Mouse (Mus musculus): ENCODE data around the gene Lcn9.
"Not testable (repeated sequence)": the region's sequence is repeated elsewhere in the genome, so short reads cannot be mapped to it uniquely, and the experiment has no call there.

Lcn9 gene

GRCm38 (mm10) chr2:25822806-25823205, at the start of gene Lcn9:
TSS of gene Lcn9 (plus strand) at chr2:25823153.
- DNase-seq (ENCODE audit: low spot score): no peak

DNA sequence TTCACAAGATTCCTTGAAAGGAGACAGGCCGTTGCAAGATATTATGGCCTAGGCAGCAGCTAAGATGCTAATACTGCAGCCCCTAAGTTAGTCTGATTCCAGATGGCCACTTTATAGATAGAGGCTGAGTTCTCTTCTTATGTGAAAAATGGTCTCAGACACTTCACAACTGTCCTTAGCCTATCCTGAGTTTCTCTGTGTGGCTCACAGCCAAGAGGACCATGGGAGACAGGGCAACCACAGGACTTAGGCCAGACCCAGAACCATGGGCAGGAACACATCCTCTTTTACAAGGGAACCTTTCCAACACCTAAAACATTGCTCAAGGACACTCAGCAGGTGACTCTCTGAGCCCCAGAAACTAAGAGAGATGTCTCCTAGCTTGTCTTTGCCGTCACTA, 49.4 kb upstream of the Lcn9 start:
- DNase-seq (ENCODE audit: low spot score): no peak

- no peak for DNase-seq (ENCODE audit: low spot score)
Observed at GRCm38 (mm10) chr2:25774640-25775039, 48.3 kb upstream of the Lcn9 start.

GRCm38 (mm10) chr2:25775991-25776390, 47.0 kb upstream of the Lcn9 start:
- DNase-seq (ENCODE audit: low spot score): no peak

- DNase-seq (ENCODE audit: low spot score): no peak
Observed at GRCm38 (mm10) chr2:25776717-25777116, 46.2 kb upstream of the Lcn9 start, which contains the start of gene Lcn11. TSS of gene Lcn11 (plus strand) at chr2:25777017.

DNA sequence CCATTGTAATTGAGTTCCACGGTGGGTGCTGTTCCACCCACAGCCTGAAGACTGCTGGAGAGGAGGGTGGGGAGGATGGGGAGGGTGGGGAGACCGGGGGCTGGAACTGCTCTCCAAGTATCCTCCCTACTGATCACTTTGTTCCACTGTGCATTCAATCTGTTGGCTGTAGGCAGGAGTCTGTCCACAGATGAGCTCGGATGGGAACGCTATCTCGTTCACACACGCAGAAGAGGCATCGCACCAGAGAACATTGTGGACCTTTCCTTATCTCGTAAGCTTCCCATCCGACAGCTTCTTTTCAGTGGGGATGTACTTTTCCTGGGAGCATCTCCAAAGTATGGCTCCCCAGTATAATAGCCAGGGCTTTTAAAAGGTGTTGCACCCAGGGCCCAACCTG, 43.9 kb upstream of the Lcn9 start:
- no peak for DNase-seq (ENCODE audit: low spot score)

- DNase-seq (ENCODE audit: low spot score): no peak
Observed at GRCm38 (mm10) chr2:25780921-25781320, 42.0 kb upstream of the Lcn9 start.

DNA sequence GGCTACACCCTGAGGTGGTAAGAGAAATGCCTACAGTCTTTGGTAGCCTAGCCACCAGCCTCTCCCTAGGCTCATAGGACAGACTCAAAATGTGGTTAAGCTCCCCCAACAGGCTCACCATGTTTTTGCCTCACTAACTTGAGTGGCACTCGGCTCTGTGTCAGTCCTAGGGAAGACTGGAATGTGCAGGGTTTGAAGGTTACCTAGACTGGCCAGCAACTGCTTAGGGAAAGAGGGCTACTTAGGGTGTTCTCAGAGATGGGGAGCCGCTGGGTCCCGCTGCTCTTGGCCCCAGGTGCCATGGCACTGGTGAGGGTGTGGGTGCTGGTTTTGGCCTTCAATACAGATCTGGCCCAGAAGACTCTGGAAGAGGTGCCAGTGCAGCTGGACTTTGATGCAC, 41.0 kb upstream of the Lcn9 start, which contains the start of gene Gm13539:
Gene Gm13539, plus strand, starts transcription at position 301 of the 400 bp plus-strand sequence.
- no peak for DNase-seq (ENCODE audit: low spot score)

- DNase-seq (ENCODE audit: low spot score): no peak
Observed at GRCm38 (mm10) chr2:25785573-25786322, 37.2 kb upstream of the Lcn9 start.

DNA sequence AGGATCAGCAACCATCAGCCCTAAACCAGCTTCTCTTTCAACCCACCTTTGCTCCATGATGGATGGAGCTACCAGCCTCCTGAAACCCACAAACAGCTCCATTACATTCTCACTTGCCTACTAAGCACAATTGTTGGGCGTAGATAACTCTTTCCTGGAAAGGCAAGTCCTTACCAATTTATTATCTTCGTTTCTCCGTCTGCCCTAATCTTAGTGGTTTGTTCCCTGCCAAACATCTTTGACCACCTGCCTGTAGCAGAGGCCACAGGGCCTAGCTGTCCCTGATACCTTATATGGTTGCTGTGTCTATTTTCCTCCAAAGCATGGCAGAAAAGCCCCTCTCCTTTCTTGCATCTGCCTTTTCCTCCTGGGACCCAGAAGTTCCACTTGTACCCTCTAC, 33.9 kb upstream of the Lcn9 start:
- no peak for DNase-seq (ENCODE audit: low spot score)

DNA sequence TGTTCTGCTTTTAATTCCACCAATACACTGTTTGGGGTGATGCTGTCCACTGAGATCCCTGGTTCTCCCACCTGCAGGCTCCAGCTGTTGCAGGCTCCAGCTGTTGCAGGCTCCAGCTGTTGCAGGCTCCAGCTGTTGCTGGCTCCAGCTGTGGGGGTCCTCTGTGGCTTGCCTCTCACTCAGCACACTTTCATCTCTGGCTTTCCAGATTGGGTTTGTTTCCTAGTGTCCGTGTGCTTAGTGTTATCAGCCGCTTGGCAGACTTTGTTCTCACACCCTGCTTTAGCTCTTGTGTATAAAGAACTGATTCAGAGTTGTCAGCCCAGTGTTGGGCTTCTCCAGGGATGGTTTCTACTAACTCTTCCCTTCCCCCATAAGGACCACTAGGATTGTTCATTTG, 25.3 kb upstream of the Lcn9 start:
- DNase-seq (ENCODE audit: low spot score): no peak

GRCm38 (mm10) chr2:25798065-25798464, 24.9 kb upstream of the Lcn9 start:
- no peak for DNase-seq (ENCODE audit: low spot score)

DNA sequence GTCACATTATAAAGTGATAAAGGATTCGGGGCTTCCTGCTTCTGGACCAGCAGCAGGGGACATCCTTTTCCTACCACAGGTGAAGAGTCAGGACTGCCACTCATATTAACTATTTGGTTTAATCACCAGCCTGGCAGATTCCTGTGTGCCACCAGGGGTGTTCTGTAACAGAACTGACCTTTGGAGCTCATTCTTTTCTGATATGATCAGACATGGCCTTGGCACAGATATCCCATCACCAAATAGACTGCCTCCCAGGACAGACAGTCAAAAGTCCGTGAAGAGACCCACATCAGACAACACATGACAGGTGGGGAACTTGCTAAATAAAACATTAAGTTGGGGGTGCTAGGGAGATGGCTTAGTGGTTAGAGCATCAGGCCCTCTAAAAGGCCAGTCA, 11.2 kb upstream of the Lcn9 start:
- DNase-seq (ENCODE audit: low spot score): no peak

DNA sequence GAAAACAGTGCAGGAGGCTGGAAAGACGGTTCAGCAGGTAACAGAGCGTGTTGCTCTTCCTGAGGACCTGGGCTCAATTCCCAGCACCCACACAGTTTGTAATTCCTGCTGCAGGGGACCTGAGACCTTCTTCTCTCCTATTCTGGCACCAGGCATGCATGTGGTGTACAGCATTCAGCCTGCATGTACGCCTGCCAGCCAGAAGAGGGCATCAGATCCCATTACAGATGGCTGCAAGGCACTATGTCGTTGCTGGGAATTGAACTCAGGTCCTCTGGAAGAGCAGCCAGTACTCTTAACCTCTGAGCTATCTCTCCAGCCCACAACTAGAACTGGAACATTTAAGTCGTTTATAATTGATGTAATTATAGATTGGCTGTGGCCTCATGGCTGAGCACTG, 9.6 kb upstream of the Lcn9 start:
- no peak for DNase-seq (ENCODE audit: low spot score)

DNA sequence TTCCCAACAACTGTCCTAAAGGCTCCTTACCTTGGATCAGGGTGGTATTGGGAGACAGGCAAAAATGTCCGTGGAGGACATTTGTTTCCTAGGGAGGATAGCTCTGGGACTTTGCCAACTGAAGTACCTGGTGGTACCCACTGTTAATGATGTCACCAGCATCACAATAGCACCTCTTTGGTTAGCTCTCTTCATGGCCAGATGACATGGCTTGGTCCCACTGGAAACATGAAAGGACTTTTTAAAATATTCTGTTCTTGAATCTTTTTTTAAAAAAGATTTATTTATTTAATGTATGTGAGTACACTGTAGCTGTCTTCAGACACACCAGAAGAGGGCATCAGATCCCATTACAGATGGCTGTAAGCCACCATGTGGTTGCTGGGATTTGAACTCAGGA, 7.2 kb upstream of the Lcn9 start, which contains the start of gene Glt6d1:
Gene Glt6d1, minus strand, starts transcription at position 101 of the 400 bp plus-strand sequence.
- not testable (repeated sequence) for DNase-seq (ENCODE audit: low spot score)

DNA sequence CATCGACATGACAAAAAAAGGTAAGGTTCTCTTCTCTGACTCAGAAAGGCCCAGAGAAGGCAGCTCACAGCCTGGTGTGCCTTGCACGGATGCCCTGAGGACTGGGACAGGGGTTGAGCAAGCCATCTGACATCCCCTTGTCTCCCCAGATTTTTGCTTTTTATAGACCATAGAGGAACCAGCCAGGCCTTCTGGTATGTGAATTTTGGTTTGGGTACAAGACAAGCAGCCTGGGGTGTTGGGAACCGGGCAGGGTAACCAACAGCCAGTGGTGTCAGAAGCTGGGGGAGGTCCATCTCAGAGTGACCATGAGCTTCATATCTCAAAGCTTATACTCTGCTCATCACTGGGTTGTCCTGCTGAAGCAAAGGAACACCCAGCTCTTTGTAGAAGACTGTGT, 1.8 kb downstream of the Lcn9 start:
- no peak for DNase-seq (ENCODE audit: low spot score)

DNA sequence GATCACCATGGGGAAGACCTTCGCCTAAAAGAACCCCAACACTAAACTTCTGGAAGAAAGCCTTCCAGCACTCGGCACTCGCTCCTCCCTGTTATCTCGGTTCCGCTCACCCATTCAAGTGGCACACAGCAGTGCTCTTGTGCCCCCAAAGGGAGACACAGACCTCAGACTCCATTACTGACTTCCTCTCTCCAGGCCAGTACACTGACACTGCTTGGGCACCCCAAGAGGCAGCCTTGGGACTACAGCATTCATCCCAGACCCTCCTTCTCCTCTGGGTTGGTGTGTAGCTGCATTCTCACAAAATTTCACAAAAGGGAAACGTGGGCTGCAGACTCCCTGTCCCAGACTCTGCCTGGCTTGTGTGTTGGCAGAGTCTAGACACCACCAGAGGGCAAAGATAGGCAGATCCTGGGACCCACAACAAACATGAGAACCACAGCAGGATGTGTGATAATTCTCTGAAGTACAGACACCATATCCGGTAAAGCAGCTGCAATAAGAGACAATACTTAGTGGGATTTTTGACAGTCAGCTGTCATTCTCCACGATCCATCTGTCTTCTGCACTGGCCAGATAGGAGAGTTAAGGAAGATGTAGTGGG, 5.5 kb downstream of the Lcn9 start:
- no peak for DNase-seq (ENCODE audit: low spot score)

DNA sequence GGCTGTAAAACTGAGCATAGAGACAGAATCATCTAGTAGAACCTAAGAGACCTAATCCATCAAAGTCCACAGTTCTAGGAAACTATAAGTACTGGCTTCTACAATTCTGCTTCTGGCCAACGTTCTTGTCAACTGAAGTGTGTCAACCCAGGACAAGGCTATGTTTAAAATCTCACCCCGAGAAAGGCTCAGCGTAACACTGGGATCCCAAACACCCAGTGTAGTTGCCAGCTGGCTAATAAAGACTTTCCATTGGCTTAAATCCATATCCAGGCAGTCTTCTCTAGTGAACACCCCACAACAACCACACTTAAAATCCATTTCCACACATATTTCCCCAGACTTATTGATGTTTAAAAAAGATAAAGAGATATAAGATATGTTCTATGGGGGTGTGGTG, 7.8 kb downstream of the Lcn9 start:
- no peak for DNase-seq (ENCODE audit: low spot score)

DNA sequence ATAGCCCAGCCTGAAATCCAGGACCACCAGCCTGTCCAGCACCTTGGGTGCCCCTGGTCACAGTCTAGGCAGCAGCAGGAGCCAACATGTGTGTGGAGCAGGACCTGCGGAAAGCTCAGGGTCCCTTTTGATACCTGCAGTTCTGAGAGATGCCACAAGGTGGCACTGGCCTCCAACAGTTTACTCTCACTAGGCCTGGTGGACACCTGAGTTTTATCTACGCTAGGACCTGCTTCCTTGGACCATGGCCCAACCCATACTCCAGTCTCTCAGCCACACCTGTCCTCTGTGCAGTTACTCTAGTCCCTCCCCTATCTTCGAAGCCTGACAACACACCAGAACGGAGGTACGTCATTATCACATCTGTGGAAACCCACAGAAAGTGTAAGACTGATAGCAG, 13.3 kb downstream of the Lcn9 start:
- peak; percentile 53 for DNase-seq (ENCODE audit: low spot score)

DNA sequence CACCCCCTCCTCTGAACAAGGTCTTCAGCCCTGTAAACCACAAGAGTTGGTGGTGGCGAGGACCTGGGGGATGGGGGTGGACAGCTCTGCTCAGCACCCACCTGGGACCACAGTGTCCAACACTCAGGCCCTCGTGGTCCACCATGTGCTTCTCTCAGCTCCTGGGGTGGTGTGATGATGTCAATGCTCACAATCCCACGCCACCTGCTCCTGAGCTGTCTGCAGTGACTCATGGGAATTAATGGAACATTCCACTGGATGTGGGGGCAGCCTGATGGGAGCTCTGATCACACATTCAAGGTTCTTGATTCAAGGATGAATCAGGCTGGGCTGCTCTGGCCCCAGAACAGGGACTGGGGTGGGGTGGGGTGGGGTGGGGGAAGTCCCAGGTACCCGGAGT, 19.2 kb downstream of the Lcn9 start:
- DNase-seq (ENCODE audit: low spot score): no peak

DNA sequence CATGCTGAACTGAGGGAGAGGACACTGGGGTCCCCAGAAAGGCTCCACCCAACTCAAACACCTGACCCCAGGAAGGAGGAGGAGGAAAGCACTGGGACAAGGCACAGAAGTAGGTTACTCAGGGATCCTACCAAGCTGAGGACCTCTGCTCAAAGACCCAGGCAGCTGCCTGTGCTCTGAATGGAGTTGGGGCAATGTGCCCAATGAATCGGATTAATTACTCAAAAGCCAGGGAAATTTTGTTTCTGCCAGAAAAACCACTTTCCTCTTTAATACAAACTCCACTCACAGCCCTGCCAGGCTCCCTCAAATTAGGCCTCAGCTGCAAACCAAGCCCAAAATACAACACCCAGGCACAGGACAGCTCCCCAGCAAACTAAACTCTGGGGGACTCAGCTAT, 19.8 kb downstream of the Lcn9 start:
- no peak for DNase-seq (ENCODE audit: low spot score)

- no peak for DNase-seq (ENCODE audit: low spot score)
Observed at GRCm38 (mm10) chr2:25844097-25844496, 21.1 kb downstream of the Lcn9 start.

GRCm38 (mm10) chr2:25846516-25846915, 23.6 kb downstream of the Lcn9 start:
- DNase-seq (ENCODE audit: low spot score): no peak

DNA sequence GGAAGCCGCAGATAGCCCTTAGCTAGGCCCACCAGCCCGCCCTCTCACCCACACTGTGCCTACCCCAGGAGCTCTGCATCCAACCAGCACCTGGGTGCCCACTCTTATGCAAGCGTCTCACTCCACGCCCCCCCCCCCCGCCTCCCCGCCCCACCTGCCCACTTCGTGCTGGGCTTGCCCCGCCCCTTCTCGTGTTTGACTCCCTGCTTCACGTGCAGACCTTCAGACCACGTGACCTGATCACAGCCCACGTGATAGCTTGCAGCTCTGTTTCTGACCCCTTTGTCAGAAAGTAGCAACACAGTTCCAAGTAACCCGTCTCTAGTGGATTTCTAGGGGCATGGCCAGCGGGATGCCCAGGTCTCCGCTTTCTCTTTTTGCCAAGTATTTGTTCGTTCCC, 24.3 kb downstream of the Lcn9 start, which contains the start of gene Sohlh1:
Gene Sohlh1, minus strand, starts transcription at position 23 of the 400 bp plus-strand sequence.
- no peak for DNase-seq (ENCODE audit: low spot score)
